Mouse (Mus musculus) lung, embryonic 16.5 days (tissue): Measurements from ENCODE around the gene Arhgef15. TPM values are rescaled to one million over a fixed set of nuclear protein-coding genes. Genes with fewer than 3 reads are reported as not detected.
"Not testable (repeated sequence)": the region's sequence is repeated elsewhere in the genome, so short reads cannot be mapped to it uniquely, and the experiment has no call there.

Experiments used
- ATAC-seq: fragments of 200-750 bp; cut with Nextera tagmentation; 2 replicates; pipeline ENCODE4 v1.8.0; 2017; ENCODE audit warnings: low read depth, mild to moderate bottlenecking, moderate library complexity
- H3K27ac ChIP-seq: fragments of 300-500 bp; sonication (generic); 2 replicates; pipeline ENCODE4 v1.5.1; 2014; ENCODE audit warnings: mild to moderate bottlenecking, control low read depth, low read length
- H3K27me3 ChIP-seq: fragments of 300-500 bp; sonication (generic); 2 replicates; pipeline ENCODE4 v1.6.1; 2014; ENCODE audit warnings: low read depth, low read length, mixed read lengths; ENCODE audit not compliant: control insufficient read depth, insufficient read depth
- H3K36me3 ChIP-seq: fragments of 300-500 bp; sonication (generic); 2 replicates; pipeline ENCODE4 v1.6.1; 2014; ENCODE audit warnings: low read length; ENCODE audit not compliant: control insufficient read depth, insufficient read depth
- H3K4me1 ChIP-seq: fragments of 300-500 bp; sonication (generic); replicated peaks from 2 replicates; pipeline ENCODE4 v1.6.1; 2014; ENCODE audit warnings: low read length, mixed read lengths; ENCODE audit not compliant: control insufficient read depth, insufficient read depth
- H3K4me2 ChIP-seq: fragments of 300-500 bp; sonication (generic); 2 replicates; pipeline ENCODE4 v1.6.1; 2014; ENCODE audit warnings: low read depth, low read length, control low read depth
- H3K4me3 ChIP-seq: fragments of 300-500 bp; sonication (generic); 2 replicates; pipeline ENCODE4 v1.5.1; 2014; ENCODE audit warnings: mild to moderate bottlenecking, low read length, control low read depth
- H3K9ac ChIP-seq: fragments of 300-500 bp; sonication (generic); 2 replicates; pipeline ENCODE4 v1.6.1; 2014; ENCODE audit warnings: low read length, control low read depth
- H3K9me3 ChIP-seq: fragments of 300-500 bp; sonication (generic); 2 replicates; pipeline ENCODE4 v1.6.1; 2016; ENCODE audit warnings: low read length; ENCODE audit not compliant: control insufficient read depth
- WGBS: fragments of 180-500 bp; shearing (Covaris S2); extraction: QIAGEN DNeasy Blood & Tissue Kit; methylation state at CpG from one replicate; pipeline ENCODE4 v1.1.7; 2014; 5-methylcytosine and 5-hydroxymethylcytosine counted together
- polyA plus RNA-seq: library from polyadenylated mRNA; unstranded; fragments of >200 nt; fragmentation: Nextera tagmentation; extraction: Ambion mirVana; gene quantifications from 2 replicates; pipeline ENCODE4 v1.2.1, GENCODE M21; 2015

Gene Arhgef15
- polyA plus RNA-seq, 1 experiment from 2014 or later: 28.9 TPM

DNA sequence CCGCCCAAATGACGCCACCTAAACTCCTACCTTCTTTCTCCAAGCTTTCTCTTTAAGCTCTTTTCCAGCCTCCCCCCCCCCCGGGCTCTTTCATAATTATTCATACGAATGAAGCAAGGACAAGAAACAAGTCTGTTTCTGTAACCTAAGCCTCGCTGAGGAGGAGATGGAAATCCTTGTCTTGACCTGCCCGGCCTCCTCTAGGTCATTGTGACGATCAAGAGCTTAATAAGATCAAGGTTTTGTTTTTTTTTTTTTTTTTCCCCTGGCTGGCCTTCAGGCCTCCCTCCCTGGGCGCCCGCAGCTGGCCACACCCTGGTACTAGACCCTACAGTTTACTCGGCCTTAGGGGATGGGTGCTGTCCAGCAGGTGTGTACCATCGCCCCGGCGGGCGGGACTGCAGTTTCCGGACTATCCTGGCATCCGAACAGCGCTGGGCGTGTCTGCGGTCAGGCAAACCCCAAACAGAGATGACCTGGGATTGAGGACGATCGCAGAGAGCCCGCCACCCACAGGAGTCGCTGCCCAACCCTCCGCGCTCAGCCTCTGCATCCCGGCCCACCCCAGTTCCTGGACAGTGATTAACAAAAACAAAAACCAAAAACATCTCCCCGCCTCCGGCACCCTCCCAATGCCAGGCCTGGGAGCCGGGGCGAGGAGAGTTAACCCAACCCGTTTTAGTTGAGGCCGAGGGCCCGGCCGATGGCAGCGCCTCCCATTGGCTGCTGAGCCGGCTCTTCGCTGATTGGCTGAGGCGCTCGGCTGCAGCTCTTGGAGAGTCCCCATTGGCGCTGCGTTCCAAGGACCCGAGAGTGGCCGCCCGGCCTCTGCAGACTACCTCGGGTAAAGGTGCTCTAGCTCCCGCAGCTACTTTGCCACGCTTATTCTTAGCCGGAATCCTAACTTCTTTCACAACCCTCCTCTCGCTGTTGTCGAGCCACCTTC lies 10.3 kb upstream of the Arhgef15 start, which contains the start of gene Slc25a35:
TSS of gene Slc25a35 (plus strand) at position 795 of the 946 bp plus-strand sequence.
- Histone ChIP-seq H3K4me3 (peak within 1 kb of the TSS; percentile 50), H3K36me3 (no peaks in the 10 kb centered on the region), H3K27ac (no peak within 1 kb of the TSS; the same call in 1 of the 2 replicates), H3K9ac (peak within 1 kb of the TSS; percentile 64), H3K27me3 (no peaks in the 10 kb centered on the region), H3K4me2 (peak within 1 kb of the TSS; percentile 93), H3K9me3 (no peaks in the 10 kb centered on the region), H3K4me1 (peaks cover 18% of the 10 kb centered on the region)
- ATAC-seq: peak; percentile 98
- under 1% methylated on average over 50 of the region's 50 CpGs for WGBS

DNA sequence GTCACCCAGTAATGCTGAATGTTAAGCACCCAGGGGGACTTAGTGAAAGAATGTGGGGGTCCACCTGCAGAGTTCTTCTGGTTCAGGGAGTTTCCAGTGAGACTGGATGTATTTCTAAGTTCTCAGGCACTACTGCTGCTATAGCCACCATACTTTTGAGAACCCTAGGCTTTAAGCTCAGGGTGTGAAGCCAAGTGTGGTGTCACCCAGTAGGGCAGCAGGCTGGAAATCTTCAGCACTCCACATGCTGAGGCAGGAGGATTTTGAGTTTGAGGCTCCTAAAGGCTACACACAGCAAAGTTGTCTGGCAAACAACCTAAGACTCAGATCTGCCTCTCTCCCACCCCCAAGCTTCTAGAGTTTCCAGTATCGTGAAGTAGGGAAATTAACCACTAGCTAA lies 9.3 kb upstream of the Arhgef15 start:
- no peak overlapping the region for H3K27ac ChIP-seq
- H3K4me1 ChIP-seq: peaks cover 17% of the 10 kb centered on the region
- no peaks in the 10 kb centered on the region for H3K9me3 ChIP-seq
- H3K27me3 ChIP-seq: no peaks in the 10 kb centered on the region
- no peak overlapping the region for H3K9ac ChIP-seq
- H3K4me3 ChIP-seq: no peak overlapping the region
- H3K36me3 ChIP-seq: no peaks in the 10 kb centered on the region
- 0 out of 2 replicates have a peak overlapping the region, but pooled peaks have one; percentile 1 for H3K4me2 ChIP-seq
- 38% methylated on average over 1 of the region's 1 CpGs for WGBS
- no peak for ATAC-seq

DNA sequence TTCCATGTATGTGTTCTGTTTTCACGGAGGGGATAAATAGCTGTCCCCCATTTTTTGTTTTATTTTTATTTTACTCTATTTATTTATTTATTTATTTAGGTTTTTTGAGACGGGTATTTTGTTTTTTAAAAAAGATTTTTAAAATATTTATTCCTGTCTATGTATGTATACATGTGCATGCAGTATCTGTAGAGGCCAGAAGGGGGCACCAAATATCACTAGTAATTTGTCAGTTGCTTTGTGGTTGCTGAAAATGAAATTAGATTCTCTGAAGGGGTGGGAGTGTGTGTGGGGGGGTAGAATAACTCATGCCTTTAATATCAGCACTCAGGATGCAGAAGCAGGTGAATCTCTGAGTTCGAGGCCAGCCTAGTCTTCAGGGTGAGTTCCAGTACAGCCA lies 8.6 kb upstream of the Arhgef15 start:
- H3K4me3 ChIP-seq: no peak overlapping the region

DNA sequence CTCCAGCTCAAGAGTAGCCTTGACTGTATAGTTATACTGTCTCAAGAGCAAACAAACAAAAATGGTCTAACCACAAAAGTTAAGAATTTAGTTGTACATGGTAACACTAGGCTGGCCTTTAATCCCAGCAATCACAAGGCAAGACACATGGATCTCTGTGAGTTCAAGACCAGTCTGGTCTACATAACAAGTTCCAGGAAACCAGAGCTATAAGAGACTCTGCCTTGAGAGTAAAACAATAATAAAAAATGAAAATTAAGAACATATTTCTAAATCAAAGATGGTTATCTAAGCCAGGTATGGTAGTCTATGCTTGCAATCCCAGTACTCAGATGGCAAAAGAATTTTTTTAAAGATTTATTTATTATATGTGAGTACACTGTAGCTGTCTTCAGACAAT lies 7.8 kb upstream of the Arhgef15 start:
- Histone ChIP-seq H3K4me3 (no peak overlapping the region), H3K4me1 (peaks cover 11% of the 10 kb centered on the region)
- no peak for ATAC-seq

More for the DNA sequence above, 8.6 kb upstream of the Arhgef15 start:
- Histone ChIP-seq H3K27ac (no peak overlapping the region), H3K9me3 (no peaks in the 10 kb centered on the region), H3K27me3 (no peaks in the 10 kb centered on the region), H3K4me1 (peaks cover 17% of the 10 kb centered on the region), H3K4me2 (no peak overlapping the region), H3K9ac (no peak overlapping the region), H3K36me3 (no peaks in the 10 kb centered on the region)
- ATAC-seq: no peak
- WGBS: 30% methylated on average over 3 of the region's 3 CpGs

DNA sequence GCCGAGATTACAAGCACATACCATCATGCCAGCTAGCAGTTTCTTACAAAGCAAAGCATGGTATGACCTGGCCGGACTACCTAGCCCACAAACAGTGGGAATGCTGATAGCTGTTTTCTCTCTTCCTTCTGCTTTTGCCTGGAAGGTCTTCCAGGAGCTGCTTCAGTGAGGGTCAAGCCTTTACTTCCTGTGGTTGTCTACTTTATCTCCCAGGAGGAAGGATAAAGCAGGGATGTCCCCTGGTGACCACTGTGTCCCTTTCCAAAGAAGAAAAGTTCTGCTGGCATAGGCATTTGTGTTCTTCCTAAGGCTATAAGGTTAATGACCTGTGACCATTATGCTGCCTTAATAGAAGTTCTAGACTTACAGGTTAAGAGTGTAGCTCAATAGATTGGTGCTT lies 6.1 kb upstream of the Arhgef15 start:
- ATAC-seq: no peak
- no peak overlapping the region for H3K4me3 ChIP-seq
- H3K27me3 ChIP-seq: no peaks in the 10 kb centered on the region
- H3K36me3 ChIP-seq: no peaks in the 10 kb centered on the region
- no peaks in the 10 kb centered on the region for H3K9me3 ChIP-seq
- H3K9ac ChIP-seq: no peak overlapping the region
- no peak overlapping the region for H3K27ac ChIP-seq
- WGBS: 67% methylated on average over 2 of the region's 2 CpGs
- H3K4me2 ChIP-seq: no peak overlapping the region
- peaks cover 10% of the 10 kb centered on the region for H3K4me1 ChIP-seq

More for the DNA sequence above, 7.8 kb upstream of the Arhgef15 start:
- no peak overlapping the region for H3K9ac ChIP-seq
- H3K9me3 ChIP-seq: no peaks in the 10 kb centered on the region
- H3K27me3 ChIP-seq: no peaks in the 10 kb centered on the region
- H3K4me2 ChIP-seq: no peak overlapping the region
- no peaks in the 10 kb centered on the region for H3K36me3 ChIP-seq
- no peak overlapping the region for H3K27ac ChIP-seq

DNA sequence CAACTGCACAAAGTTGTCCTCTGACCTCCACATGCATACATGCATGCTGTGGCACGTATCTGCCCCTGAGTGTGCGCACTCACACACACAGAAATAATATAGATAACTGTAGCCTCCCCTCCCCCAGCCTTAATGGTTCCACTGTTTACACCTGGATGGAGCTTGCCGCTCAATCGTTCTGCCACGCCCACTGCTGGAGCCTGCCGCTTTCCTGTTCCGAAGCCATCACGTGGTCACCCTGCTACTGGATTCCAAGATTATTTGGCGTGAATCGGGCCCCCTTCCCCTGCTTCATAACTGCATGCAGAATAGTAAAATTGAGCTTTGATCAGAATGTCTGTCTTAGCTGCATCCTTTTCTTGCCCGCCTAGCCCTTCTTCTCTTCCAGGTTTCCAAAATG lies 4.9 kb upstream of the Arhgef15 start:
- H3K27me3 ChIP-seq, H3K9me3 ChIP-seq, H3K4me2 ChIP-seq, ATAC-seq, H3K4me1 ChIP-seq, H3K9ac ChIP-seq, H3K27ac ChIP-seq, H3K4me3 ChIP-seq, H3K36me3 ChIP-seq: not testable (repeated sequence)
- 13% methylated on average over 11 of the region's 11 CpGs for WGBS

DNA sequence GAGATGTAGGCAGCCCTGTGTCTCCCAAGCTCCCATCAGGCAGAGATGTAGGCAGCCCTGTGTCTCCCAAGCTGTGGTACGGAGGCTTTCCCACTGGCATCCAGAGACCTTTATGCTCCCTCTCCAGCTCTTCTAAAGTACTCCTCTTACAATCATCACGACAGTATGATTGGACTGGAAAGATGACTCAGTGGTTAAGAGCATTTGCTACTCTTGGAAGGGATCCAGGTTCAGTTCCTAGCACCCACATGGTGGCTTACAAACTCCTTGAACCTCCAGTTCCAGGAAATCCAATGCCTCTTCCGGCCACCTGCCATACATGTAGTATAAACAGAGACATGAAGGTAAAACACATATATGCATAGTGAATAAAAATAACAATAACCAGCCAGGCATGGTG lies 4.3 kb upstream of the Arhgef15 start:
- Histone ChIP-seq H3K9me3 (no peaks in the 10 kb centered on the region), H3K4me2 (no peak overlapping the region), H3K4me1 (no peaks in the 10 kb centered on the region; the same call in 1 of the 2 replicates), H3K4me3 (no peak overlapping the region), H3K36me3 (no peaks in the 10 kb centered on the region), H3K27me3 (peaks cover 4% of the 10 kb centered on the region; the same call in 1 of the 2 replicates), H3K27ac (no peak overlapping the region), H3K9ac (no peak overlapping the region)
- WGBS: 50% methylated on average over 3 of the region's 3 CpGs
- no peak for ATAC-seq

DNA sequence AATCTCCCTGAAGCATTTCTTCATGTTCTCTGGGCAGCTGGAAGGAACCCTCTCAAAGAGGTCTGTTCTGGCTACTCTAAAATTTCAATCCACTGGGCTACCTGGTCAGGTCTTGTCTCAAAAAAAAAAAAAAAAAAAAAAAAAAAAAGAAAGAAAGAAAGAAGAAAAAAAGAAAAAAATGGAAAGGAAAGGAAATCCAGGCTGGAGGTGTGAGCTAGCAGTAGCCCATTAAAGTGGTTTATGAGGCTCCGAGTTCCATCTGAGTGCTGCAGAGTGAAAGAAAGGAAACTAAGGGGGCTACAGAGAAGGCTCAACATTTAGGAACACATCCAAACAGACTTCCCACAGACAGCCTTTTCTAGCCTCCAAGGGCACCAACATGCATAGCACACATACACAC lies 691 bp upstream of the Arhgef15 start:
- H3K4me2 ChIP-seq: peak overlapping the region; percentile 43
- H3K27me3 ChIP-seq: peaks cover 27% of the 10 kb centered on the region
- no peak for ATAC-seq
- 87% methylated on average over 1 of the region's 1 CpGs for WGBS
- no peak overlapping the region for H3K27ac ChIP-seq
- H3K36me3 ChIP-seq: no peaks in the 10 kb centered on the region
- peak overlapping the region; percentile 48 for H3K4me3 ChIP-seq
- peak overlapping the region; percentile 51; the same call in 1 of the 2 replicates for H3K9ac ChIP-seq
- no peaks in the 10 kb centered on the region for H3K9me3 ChIP-seq
- peaks cover 12% of the 10 kb centered on the region for H3K4me1 ChIP-seq

DNA sequence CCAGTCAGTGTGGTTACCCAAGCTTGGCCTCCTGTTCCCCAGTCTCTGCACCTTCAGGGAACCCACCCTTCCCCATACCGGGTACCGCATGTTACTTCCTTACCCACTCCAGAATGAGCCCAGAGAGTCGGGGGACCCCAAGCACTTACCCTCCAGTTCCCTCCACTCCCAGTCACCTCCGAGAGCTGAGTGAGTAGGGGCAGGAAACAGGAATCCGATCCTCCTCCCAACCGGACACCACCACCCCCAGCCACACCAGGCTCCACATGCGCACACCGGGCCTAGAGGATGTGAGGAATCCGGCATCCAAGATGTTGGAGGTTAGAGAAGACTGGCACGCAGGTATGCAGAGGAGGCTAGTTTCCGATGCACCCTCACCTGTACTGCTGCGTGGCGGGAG lies 583 bp downstream of the Arhgef15 start:
- ATAC-seq: peak; percentile 76
- Histone ChIP-seq H3K9ac (peak overlapping the region; percentile 51), H3K9me3 (no peaks in the 10 kb centered on the region), H3K27me3 (peaks cover 33% of the 10 kb centered on the region), H3K4me2 (peak overlapping the region; percentile 74), H3K36me3 (no peaks in the 10 kb centered on the region), H3K4me3 (peak overlapping the region; percentile 48), H3K27ac (peak overlapping the region; percentile 89), H3K4me1 (peaks cover 12% of the 10 kb centered on the region)
- 27% methylated on average over 13 of the region's 13 CpGs for WGBS
